Mouse (Mus musculus): ENCODE measurements around the gene Sdha. TPM values are rescaled to one million over a fixed set of nuclear protein-coding genes. Genes with fewer than 3 reads are reported as not detected.

Gene Sdha
- total RNA-seq (2021) = 100 to 1,000 TPM; 720 to 882 TPM
- long read RNA-seq, experiment 1, transcript Sdha-201 (15 exons, 2,900 nt) = major isoform, 1,398 of 1,490 reads
- long read RNA-seq, experiment 1, partial matches to known transcripts = 35 of 1,490 reads
- long read RNA-seq, experiment 1, other reads (novel, unspliced or antisense) = 56 of 1,490 reads
- long read RNA-seq, experiment 2, transcript Sdha-201 (15 exons, 2,900 nt) = major isoform, 2,899 of 3,123 reads
- long read RNA-seq, experiment 2, transcript Sdha-206 (2 exons, 858 nt) = minor isoform, 6 of 3,123 reads
- long read RNA-seq, experiment 2, partial matches to known transcripts = 141 of 3,123 reads
- long read RNA-seq, experiment 2, other reads (novel, unspliced or antisense) = 77 of 3,123 reads

DNA sequence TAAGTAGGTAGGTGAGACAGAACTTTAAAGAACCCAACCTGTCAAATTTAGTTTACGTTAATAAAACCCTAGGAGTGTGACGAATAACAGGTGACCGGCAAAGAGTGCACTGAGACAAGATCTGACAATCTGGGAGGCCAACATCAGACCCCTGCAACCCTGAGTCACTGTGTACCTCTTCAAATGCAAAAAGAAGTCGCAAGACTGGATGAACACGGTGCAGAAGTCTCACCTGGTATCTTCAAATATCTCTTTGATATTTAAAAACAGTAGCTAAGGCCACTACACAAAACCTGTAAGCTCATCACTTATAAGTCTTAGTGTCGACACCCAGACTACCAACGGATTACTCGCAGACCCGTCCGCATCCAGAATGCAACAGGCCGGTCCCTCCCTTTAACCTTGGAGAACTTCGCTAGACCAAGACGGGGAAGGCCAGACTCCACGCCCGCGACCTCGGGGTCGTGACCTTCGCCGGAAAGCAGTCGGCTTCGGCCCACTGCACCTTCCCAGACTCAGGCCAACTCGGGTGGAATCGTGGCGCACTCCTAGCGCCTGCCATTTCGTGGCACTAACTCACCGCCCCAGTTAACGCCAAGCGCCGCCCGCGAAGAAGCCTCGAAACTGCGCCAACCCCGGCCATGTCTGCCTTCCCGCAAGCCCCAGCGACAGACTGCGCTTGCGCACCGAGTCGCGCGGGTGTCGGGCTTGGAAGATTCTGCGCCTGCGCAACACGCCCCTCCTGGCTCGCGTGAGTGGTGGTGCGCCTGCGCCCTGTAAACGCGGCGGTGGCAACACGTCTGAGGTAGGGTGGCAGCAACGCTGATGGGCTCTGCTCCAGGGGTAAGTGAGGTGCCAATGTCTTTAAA is at the start of gene Sdha, which contains the start of gene Ccdc127:
Gene Sdha, minus strand, starts transcription at position 715 of the 869 bp plus-strand sequence.
Gene Ccdc127, plus strand, starts transcription at position 744 of the 869 bp plus-strand sequence.
- peak; percentile 94 to 95 for DNase-seq (ENCODE audit: low spot score in 2 of 2)

- peak in 1 of 2 experiments; percentile 22 for DNase-seq (ENCODE audit: low spot score in 2 of 2)
These were observed 49.3 kb upstream of the Sdha start, which contains the start of gene Ftl1-ps1 for GRCm38 (mm10) chr13:74399298-74399839. TSS of gene Ftl1-ps1 (plus strand) at chr13:74399694.

DNA sequence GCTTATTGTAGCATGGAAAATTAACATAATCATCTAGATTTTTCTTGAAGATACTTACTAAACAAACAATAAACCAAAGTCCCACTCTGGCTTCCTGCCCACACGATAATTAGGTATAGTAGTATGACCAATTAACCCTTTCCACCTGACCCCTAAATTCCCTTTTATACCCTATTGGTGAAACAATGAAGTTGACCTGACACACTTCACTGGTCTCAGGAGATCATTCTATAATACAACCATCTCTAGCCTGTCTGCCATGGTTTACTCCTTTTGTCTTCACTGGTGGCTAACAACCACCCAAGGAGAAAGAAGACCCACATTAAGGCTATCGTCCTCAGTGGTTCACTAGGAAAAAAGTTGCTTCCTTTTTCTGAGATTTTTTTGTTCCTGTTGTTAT is 41.1 kb upstream of the Sdha start:
- DNase-seq (ENCODE audit: low spot score in 2 of 2) = no peak

- DNase-seq (ENCODE audit: low spot score in 2 of 2) = peak; percentile 55 to 56
These were observed 40.4 kb upstream of the Sdha start, which contains the start of gene Zfp72 for GRCm38 (mm10) chr13:74390371-74390990. TSS of gene Zfp72 (minus strand) at chr13:74390836.

DNA sequence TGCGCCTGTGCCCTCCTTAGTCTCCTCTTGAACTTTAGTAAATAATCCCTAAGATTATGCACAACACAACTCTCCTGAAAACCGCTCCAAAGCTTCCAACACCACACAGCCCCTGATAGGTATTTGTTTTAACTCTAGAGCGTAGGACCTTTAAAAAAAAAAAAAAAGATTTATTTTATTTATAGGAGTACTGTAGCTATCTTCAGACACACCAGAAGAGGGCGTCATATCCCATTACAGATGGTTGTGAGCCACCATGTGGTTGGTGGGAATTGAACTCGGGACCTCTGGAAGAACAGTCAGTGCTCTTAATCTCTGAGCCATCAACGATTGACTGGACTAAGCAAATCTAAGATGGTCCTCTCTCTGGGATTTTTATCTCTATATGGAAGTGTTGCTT is 39.6 kb upstream of the Sdha start:
- no peak for DNase-seq (ENCODE audit: low spot score in 2 of 2)

DNA sequence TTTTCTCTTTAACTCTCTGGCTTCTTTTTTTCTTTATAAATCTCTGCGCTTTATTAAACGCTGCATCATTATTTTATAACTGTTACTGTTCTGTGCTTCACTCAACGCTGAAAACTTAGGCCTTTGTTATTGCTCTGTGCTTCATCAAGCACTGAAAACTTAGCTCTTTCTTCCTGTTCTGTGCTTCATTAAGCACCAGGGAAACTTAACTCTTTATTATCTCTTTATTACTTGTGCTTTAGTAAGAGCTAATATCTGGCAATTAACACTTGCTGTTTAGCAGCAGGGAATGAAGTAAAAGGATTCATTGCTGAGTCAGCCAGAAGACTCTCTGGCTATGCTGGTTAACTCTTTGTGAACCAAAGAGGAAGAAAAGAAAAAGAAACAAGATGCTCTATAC is 32.2 kb upstream of the Sdha start:
- DNase-seq (ENCODE audit: low spot score in 2 of 2) = no peak

DNA sequence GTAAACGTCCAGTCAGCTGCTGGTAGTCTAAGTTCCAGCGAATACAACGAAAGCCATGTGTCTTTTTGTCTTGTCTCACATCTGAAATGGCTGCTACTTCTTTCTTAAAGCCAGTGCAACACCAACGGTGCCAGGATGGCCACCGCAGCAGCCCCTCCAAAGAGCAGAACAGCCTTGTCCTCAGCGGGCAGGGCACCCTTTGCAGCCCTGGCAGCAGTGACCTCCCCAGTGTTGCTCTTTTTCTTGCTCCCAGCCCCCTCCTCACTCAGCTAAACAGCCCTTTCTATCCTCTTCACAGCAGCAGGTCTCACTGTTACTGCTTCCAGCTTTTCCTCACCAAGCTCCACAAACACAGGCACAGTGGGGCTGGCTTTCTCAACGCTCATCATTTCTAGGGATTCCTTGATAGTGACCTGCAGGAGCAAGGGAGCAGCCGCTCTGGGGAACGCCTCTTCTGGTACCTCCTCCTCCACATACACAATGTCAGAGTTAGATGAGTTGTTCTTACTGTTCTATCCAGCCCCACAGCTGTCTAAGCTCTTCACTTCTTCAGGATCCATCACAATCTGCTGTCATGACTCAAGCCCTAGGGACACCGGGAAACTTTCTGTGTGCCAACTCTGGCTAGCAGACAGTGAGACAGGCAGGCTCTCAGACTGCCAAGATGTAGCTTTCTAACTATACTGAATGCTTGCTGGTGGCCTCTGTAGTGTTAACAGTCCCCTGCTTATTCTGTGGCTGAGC is 31.6 kb upstream of the Sdha start:
- DNase-seq (ENCODE audit: low spot score in 2 of 2) = no peak

- DNase-seq (ENCODE audit: low spot score in 2 of 2) = peak in 1 of 2 experiments; percentile 8
These were observed 13.8 kb upstream of the Sdha start, which contains the start of gene Lrrc14b for GRCm38 (mm10) chr13:74363859-74364235. TSS of gene Lrrc14b (minus strand) at chr13:74364005.

DNA sequence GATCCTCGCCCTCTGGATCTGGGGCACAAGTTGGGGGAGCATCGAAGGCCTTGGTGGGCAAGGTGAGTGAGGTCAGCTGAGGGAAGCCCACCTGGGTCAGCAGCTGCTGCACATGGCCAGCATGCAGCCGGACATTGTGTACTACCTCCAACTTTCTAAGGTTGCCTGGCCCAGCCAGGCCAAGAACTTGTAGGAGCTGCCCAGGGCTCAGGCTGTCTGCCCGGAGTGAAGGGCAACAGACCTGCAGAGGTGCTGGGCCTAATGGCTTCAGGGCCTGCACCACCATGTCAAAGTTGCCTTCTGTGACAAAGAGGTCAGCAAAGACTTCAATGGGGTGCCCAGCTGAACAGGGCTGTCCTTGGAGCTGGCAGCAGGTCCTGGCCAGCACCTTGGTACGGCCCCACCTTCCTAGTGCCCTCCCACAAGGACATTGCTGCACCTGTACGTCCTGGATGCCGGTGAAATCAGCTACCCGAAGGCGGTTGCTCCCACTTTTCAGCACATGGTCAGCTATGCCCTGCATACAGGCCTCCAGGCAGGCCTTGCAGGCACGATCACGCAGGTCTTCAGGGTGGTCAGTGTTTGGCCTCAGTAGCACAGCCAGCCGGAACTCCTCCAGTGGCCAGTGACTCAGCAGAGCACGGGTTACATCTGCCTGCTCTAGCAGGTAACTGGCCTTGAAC is 13.2 kb upstream of the Sdha start:
- peak; percentile 17 to 22 for DNase-seq (ENCODE audit: low spot score in 2 of 2)

GRCm38 (mm10) chr13:74362218-74362617 is 12.1 kb upstream of the Sdha start:
- DNase-seq (ENCODE audit: low spot score in 2 of 2) = no peak

- no peak for DNase-seq (ENCODE audit: low spot score in 2 of 2)
These were observed 6.4 kb upstream of the Sdha start for GRCm38 (mm10) chr13:74356491-74356890.

DNA sequence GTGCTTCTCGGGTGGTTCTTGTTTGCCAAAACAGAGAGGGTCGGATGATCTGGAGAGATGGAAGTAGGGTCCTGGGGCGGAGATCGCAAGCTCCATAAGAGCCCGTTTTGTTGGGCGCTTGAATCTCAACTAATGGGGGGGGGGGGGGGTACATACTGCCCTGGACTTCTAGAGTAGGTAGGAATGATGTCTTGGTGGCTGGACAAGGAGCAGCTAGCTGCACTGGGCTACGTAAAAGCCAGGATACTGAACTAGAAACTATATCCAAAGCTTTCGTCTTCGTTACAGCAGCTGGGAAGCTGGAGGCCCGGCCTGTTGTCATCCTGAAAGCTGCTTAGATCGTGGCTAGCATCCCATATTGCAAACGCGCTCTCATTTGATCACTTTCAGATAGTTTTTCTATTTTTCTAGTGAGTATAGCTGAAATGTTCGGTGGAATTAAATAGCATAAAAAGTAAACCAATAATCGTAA is 391 bp upstream of the Sdha start:
- no peak for DNase-seq (ENCODE audit: low spot score in 2 of 2)

GRCm38 (mm10) chr13:74341036-74341435 is 9.0 kb downstream of the Sdha start:
- peak in 1 of 2 experiments; percentile 21 for DNase-seq (ENCODE audit: low spot score in 2 of 2)

GRCm38 (mm10) chr13:74329321-74329720 is 20.8 kb downstream of the Sdha start:
- DNase-seq (ENCODE audit: low spot score in 2 of 2) = no peak

- peak; percentile 85 for DNase-seq (ENCODE audit: low spot score in 2 of 2)
These were observed 32.8 kb downstream of the Sdha start, which contains the start of gene Pdcd6 for GRCm38 (mm10) chr13:74317170-74317849. TSS of gene Pdcd6 (minus strand) at chr13:74317580.

- DNase-seq (ENCODE audit: low spot score in 2 of 2) = no peak
These were observed 33.3 kb downstream of the Sdha start for GRCm38 (mm10) chr13:74316789-74317169.

- no peak for DNase-seq (ENCODE audit: low spot score in 2 of 2)
These were observed 33.7 kb downstream of the Sdha start for GRCm38 (mm10) chr13:74316386-74316785.

DNA sequence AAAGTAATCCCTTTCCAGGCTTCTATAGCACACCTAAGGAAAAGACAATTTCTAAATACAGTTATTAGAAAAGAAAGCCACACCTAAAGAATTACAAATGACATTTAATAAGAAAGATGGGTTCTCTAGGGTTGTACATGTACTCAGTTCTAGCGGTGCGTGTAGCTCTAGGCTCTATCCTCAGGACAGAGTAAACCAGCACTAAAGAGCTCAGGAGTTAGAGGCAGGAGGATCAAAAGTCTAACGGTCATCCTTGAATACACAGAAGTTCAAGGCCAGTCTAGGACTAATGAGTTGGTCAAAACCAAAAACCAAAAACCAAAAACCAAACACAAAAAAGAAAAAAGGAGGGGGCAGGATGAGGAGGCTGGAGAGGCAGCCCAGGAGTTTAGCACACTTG is 35.5 kb downstream of the Sdha start:
- DNase-seq (ENCODE audit: low spot score in 2 of 2) = no peak

GRCm38 (mm10) chr13:74305780-74306179 is 44.3 kb downstream of the Sdha start:
- no peak for DNase-seq (ENCODE audit: low spot score in 2 of 2)
